Mouse (Mus musculus) kidney, adult 2 months (tissue): ENCODE results near the gene Ryr3. TPM values are rescaled to one million over a fixed set of nuclear protein-coding genes. Genes with fewer than 3 reads are reported as not detected.
A peak's percentile ranks its signal among the peaks of the same experiment; 100 is the strongest.

ENCODE experiments used
- DNase-seq: peaks from one replicate; pipeline ENCODE4 v3.0.0; 2021
- H3K27ac ChIP-seq: fragments of 200-500 bp; 2 replicates; pipeline ENCODE4 v1.5.1; 2012; ENCODE audit warnings: low read depth, low read length, control low read depth, inconsistent platforms; ENCODE audit not compliant: insufficient read depth
- H3K27me3 ChIP-seq: fragments of 200-500 bp; replicated peaks from 2 replicates; pipeline ENCODE4 v1.6.1; 2012; ENCODE audit warnings: mild to moderate bottlenecking, moderate library complexity, low read length, inconsistent platforms; ENCODE audit not compliant: control insufficient read depth, insufficient read depth
- H3K36me3 ChIP-seq: fragments of 200-500 bp; 2 replicates; pipeline ENCODE4 v1.6.1; 2012; ENCODE audit warnings: mild to moderate bottlenecking, moderate library complexity, low read length, inconsistent platforms; ENCODE audit not compliant: control insufficient read depth, insufficient read depth
- H3K4me1 ChIP-seq: fragments of 200-500 bp; 2 replicates; pipeline ENCODE4 v1.6.1; 2011; ENCODE audit warnings: low read length; ENCODE audit not compliant: control insufficient read depth, insufficient read depth
- H3K4me3 ChIP-seq: fragments of 200-500 bp; 2 replicates; pipeline ENCODE4 v1.5.1; 2011; ENCODE audit warnings: mild to moderate bottlenecking, low read depth, low read length, control low read depth; ENCODE audit not compliant: insufficient read depth
- CTCF ChIP-seq: fragments of 200-500 bp; conservative IDR thresholded peaks from 2 replicates; pipeline ENCODE4 v1.5.1; 2011; ENCODE audit warnings: low read depth, mild to moderate bottlenecking, control low read depth, low read length, moderate library complexity, mixed read lengths; ENCODE audit not compliant: insufficient read depth, insufficient read length
- POLR2A ChIP-seq: fragments of 200-500 bp; IDR thresholded peaks from one replicate; pipeline ENCODE4 v1.6.1; 2011; ENCODE audit warnings: low read depth, low read length, control low read depth
- WGBS: fragments of 180-500 bp; shearing (Covaris S2); methylation state at CpG from one replicate; pipeline ENCODE4 v1.1.7; 2018; 5-methylcytosine and 5-hydroxymethylcytosine counted together
- polyA plus RNA-seq: library from polyadenylated mRNA; depleted of rRNA; stranded (reverse); fragments of >200 nt; gene quantifications from 2 replicates; pipeline ENCODE4 v1.2.3, GENCODE M21; 2012

Ryr3 gene
- polyA plus RNA-seq, 1 experiment, result 0.08 TPM

GRCm38 (mm10) chr2:112630669-112631068 lies 586.2 kb downstream of the Ryr3 start:
- TF ChIP-seq POLR2A (no peak), CTCF (no peak)
- Histone ChIP-seq H3K36me3 (no peaks in the 10 kb centered on the region; the same call in 1 of the 2 replicates), H3K27me3 (no peaks in the 10 kb centered on the region), H3K27ac (no peak overlapping the region), H3K4me3 (no peak overlapping the region), H3K4me1 (no peaks in the 10 kb centered on the region)
- WGBS, result 49% methylated on average over 11 of the region's 11 CpGs
- DNase-seq, result no peak

GRCm38 (mm10) chr2:112625156-112625555 lies 591.7 kb downstream of the Ryr3 start:
- Histone ChIP-seq H3K4me3 (no peak overlapping the region), H3K27ac (no peak overlapping the region), H3K4me1 (no peaks in the 10 kb centered on the region), H3K27me3 (no peaks in the 10 kb centered on the region), H3K36me3 (no peaks in the 10 kb centered on the region)
- TF ChIP-seq POLR2A (no peak), CTCF (no peak)
- 86% methylated on average over 3 of the region's 3 CpGs for WGBS
- no peak for DNase-seq

GRCm38 (mm10) chr2:112617206-112617605 lies 599.7 kb downstream of the Ryr3 start:
- Histone ChIP-seq H3K27me3 (no peaks in the 10 kb centered on the region), H3K4me1 (no peaks in the 10 kb centered on the region), H3K27ac (no peak overlapping the region), H3K36me3 (no peaks in the 10 kb centered on the region), H3K4me3 (no peak overlapping the region)
- no peak for TF ChIP-seq CTCF
- no peak for TF ChIP-seq POLR2A
- WGBS, result 65% methylated on average over 3 of the region's 3 CpGs
- DNase-seq, result no peak

GRCm38 (mm10) chr2:112614375-112614774 lies 602.5 kb downstream of the Ryr3 start:
- DNase-seq, result no peak
- H3K27ac ChIP-seq, result no peak overlapping the region
- H3K4me3 ChIP-seq, result no peak overlapping the region
- no peaks in the 10 kb centered on the region for H3K27me3 ChIP-seq
- 94% methylated on average over 7 of the region's 7 CpGs for WGBS
- H3K36me3 ChIP-seq, result no peaks in the 10 kb centered on the region
- TF ChIP-seq CTCF (no peak), POLR2A (no peak)
- H3K4me1 ChIP-seq, result peaks cover 4% of the 10 kb centered on the region; the same call in 1 of the 2 replicates

- WGBS, result 80% methylated on average over 3 of the region's 3 CpGs
- H3K27me3 ChIP-seq, result no peaks in the 10 kb centered on the region
- H3K4me1 ChIP-seq, result peaks cover 7% of the 10 kb centered on the region; the same call in 1 of the 2 replicates
- no peak overlapping the region for H3K27ac ChIP-seq
- H3K4me3 ChIP-seq, result no peak overlapping the region
- H3K36me3 ChIP-seq, result no peaks in the 10 kb centered on the region
- peak; percentile 14 for DNase-seq
- TF ChIP-seq POLR2A, result no peak
- TF ChIP-seq CTCF, result peak; percentile 24; the same call in 1 of the 2 replicates
Measured at GRCm38 (mm10) chr2:112612628-112613027, 604.3 kb downstream of the Ryr3 start.

GRCm38 (mm10) chr2:112606536-112606935 lies 610.4 kb downstream of the Ryr3 start:
- DNase-seq, result no peak
- Histone ChIP-seq H3K27ac (no peak overlapping the region), H3K27me3 (no peaks in the 10 kb centered on the region), H3K4me3 (no peak overlapping the region), H3K36me3 (no peaks in the 10 kb centered on the region), H3K4me1 (peaks cover 7% of the 10 kb centered on the region; the same call in 1 of the 2 replicates)
- 78% methylated on average over 3 of the region's 3 CpGs for WGBS
- TF ChIP-seq CTCF, result no peak
- TF ChIP-seq POLR2A, result no peak

- H3K27me3 ChIP-seq, result no peaks in the 10 kb centered on the region
- no peaks in the 10 kb centered on the region for H3K4me1 ChIP-seq
- no peaks in the 10 kb centered on the region for H3K36me3 ChIP-seq
- H3K27ac ChIP-seq, result no peak overlapping the region
- DNase-seq, result no peak
- no peak overlapping the region for H3K4me3 ChIP-seq
- no peak for TF ChIP-seq CTCF
- no peak for TF ChIP-seq POLR2A
- WGBS, result 69% methylated on average over 8 of the region's 8 CpGs
Measured at GRCm38 (mm10) chr2:112602487-112602886, 614.4 kb downstream of the Ryr3 start.
